Mouse (Mus musculus): ENCODE results near the gene Spire2. TPM values are rescaled to one million over a fixed set of nuclear protein-coding genes. Genes with fewer than 3 reads are reported as not detected.

The Spire2 gene
- polyA plus RNA-seq, 1 experiment from 2014 or later, result 1.6 TPM

DNA sequence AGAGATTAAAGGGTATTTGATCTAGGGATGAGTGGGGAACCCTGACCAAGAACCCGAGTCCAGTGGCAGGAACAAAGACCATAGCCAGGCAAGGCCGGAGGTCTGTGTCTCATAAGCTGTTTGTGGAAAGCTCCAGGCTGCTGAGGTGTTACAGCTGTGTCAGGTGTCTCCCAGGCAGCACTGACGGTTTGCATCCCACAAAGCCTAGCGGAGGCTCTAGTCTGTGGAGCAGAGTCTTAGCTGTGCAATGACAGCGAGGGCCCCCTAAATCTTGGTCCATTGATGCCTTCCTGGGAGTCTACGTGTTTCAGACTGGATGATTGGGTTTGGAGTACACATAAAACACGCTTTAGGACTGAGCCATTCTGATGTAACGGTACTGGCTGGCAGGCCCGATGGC is 69.4 kb downstream of the Spire2 start:
- Histone ChIP-seq H3K27me3 (replicated peaks; ENCODE audit: insufficient read depth, low read length) (no peaks in the 10 kb centered on the region), H3K4me3 (ENCODE audit: low read depth, low read length) (no peak overlapping the region), H3K27ac (ENCODE audit: low read length) (no peak overlapping the region), H3K4me1 (ENCODE audit: insufficient read depth, low read depth, low read length) (no peaks in the 10 kb centered on the region), H3K9ac (replicated peaks; ENCODE audit: low read depth) (no peak overlapping the region), H3K36me3 (ENCODE audit: insufficient read depth, low read length) (peaks cover 21% of the 10 kb centered on the region; the same call in 1 of the 2 replicates), H3K9me3 (ENCODE audit: low read length) (no peaks in the 10 kb centered on the region), H3K4me2 (replicated peaks; ENCODE audit: low read depth, low read length) (no peak overlapping the region)
- DNase-seq (ENCODE audit: low spot score) (no peak), ATAC-seq (no peak)
- WGBS, result 92% methylated on average over 9 of the region's 9 CpGs
- TF ChIP-seq EP300 (IDR thresholded peaks at IDR 0.05) (no peak), CTCF (IDR thresholded peaks at IDR 0.05) (no peak)

DNA sequence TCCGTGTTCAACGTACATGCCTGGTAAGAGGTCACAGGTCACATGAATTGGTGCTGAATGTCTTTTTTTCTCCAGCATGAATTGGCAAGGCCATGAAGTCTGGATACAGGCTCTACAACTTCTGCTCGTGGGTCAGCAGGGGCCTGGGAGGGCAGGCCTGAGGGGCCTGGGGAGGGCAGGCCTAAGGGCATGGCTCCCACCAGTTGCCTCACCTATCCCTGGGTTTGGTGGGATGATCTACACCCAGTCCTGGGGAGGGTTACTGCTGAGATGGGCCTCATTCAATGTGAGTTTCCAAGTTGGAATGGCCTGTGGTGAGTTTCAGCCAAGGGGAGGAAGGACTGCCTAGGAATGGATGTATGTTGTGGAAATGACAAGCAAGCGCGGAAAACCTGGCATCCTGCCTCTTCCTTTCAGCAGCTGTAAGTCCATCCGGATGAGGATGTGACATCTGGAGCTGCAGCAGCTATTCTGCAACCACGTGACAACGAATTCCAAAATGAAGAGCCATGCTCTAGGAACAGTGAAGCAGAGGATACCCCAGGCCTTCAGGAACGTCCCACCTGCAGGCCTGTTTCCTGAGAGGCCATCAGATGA is 70.3 kb downstream of the Spire2 start:
- Histone ChIP-seq H3K9ac (replicated peaks; ENCODE audit: low read depth) (no peak overlapping the region), H3K27me3 (replicated peaks; ENCODE audit: insufficient read depth, low read length) (no peaks in the 10 kb centered on the region), H3K4me3 (ENCODE audit: low read depth, low read length) (no peak overlapping the region), H3K27ac (ENCODE audit: low read length) (no peak overlapping the region), H3K4me1 (ENCODE audit: insufficient read depth, low read depth, low read length) (no peaks in the 10 kb centered on the region), H3K4me2 (replicated peaks; ENCODE audit: low read depth, low read length) (no peak overlapping the region), H3K36me3 (ENCODE audit: insufficient read depth, low read length) (peaks cover 21% of the 10 kb centered on the region; the same call in 1 of the 2 replicates), H3K9me3 (ENCODE audit: low read length) (no peaks in the 10 kb centered on the region)
- no peak for TF ChIP-seq EP300 (IDR thresholded peaks at IDR 0.05)
- TF ChIP-seq CTCF (IDR thresholded peaks at IDR 0.05), result no peak
- 71% methylated on average over 9 of the region's 9 CpGs for WGBS
- DNase-seq (ENCODE audit: low spot score) (no peak), ATAC-seq (no peak)

DNA sequence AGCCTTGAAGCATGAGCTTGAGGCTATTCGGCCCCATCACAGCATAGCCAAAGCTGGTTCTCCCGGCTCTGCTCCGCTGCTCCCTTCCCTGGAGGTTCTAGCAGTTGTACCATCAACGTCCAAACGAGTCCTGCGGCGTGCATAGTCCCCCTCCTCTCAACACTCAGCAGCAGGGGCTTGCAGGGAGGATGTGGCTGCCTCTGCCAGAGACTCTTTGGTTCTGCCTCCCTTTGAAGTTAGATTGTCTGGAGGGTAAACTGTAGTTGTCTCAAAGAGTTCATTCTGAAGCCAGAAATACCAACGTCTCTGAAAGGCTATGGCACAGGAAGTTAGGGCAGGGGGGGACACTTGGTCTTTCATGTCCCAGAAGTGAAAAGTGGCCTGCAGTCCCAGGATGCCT is 72.0 kb downstream of the Spire2 start:
- DNase-seq (ENCODE audit: low spot score), result no peak
- Histone ChIP-seq H3K4me2 (replicated peaks; ENCODE audit: low read depth, low read length) (no peak overlapping the region), H3K4me3 (ENCODE audit: low read depth, low read length) (no peak overlapping the region), H3K9ac (replicated peaks; ENCODE audit: low read depth) (no peak overlapping the region), H3K36me3 (ENCODE audit: insufficient read depth, low read length) (peaks cover 6% of the 10 kb centered on the region; the same call in 1 of the 2 replicates), H3K27me3 (replicated peaks; ENCODE audit: insufficient read depth, low read length) (0 out of 2 replicates have a peak, but pooled peaks cover under 1% of the 10 kb centered on the region), H3K9me3 (ENCODE audit: low read length) (no peaks in the 10 kb centered on the region), H3K27ac (ENCODE audit: low read length) (no peak overlapping the region), H3K4me1 (ENCODE audit: insufficient read depth, low read depth, low read length) (no peaks in the 10 kb centered on the region)
- TF ChIP-seq EP300 (IDR thresholded peaks at IDR 0.05) (no peak), CTCF (IDR thresholded peaks at IDR 0.05) (no peak)
- WGBS, result 51% methylated on average over 8 of the region's 8 CpGs
- ATAC-seq, result no peak

DNA sequence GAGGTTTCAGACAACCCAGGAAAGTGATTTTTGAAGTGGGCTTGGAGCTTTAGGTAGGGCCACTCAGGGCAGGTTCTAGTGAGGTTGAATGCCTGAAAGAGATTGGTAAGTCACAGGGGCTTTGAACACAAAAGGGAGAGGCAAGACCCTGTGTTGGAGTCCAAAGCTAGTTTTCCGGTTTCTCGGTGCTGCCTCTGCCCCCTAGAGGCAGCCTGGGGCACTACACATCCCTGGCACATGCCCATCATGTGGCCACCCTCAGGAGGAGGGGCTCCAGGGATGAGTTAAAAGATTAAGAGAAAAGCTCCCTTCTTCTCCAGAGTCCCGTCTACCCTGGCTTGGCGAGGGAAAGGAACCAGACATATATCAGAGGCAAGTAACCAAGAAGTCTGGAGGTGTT is 74.3 kb downstream of the Spire2 start, which contains the start of gene Mc1r:
TSS of gene Mc1r (plus strand) at position 322 of the 400 bp plus-strand sequence.
- WGBS, result 6% methylated on average over 4 of the region's 4 CpGs
- peak; percentile 17; the same call in 1 of the 2 replicates for ATAC-seq
- DNase-seq (ENCODE audit: low spot score), result peak; percentile 62

DNA sequence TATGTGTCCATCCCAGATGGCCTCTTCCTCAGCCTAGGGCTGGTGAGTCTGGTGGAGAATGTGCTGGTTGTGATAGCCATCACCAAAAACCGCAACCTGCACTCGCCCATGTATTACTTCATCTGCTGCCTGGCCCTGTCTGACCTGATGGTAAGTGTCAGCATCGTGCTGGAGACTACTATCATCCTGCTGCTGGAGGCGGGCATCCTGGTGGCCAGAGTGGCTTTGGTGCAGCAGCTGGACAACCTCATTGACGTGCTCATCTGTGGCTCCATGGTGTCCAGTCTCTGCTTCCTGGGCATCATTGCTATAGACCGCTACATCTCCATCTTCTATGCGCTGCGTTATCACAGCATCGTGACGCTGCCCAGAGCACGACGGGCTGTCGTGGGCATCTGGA is 75.1 kb downstream of the Spire2 start:
- no peaks in the 10 kb centered on the region for H3K9me3 ChIP-seq (ENCODE audit: low read length)
- ATAC-seq, result no peak
- TF ChIP-seq CTCF (IDR thresholded peaks at IDR 0.05), result no peak
- no peak for TF ChIP-seq EP300 (IDR thresholded peaks at IDR 0.05)
- no peaks in the 10 kb centered on the region for H3K4me1 ChIP-seq (ENCODE audit: insufficient read depth, low read depth, low read length)
- H3K4me3 ChIP-seq (ENCODE audit: low read depth, low read length), result no peak overlapping the region
- no peak overlapping the region for H3K27ac ChIP-seq (ENCODE audit: low read length)
- H3K9ac ChIP-seq (replicated peaks; ENCODE audit: low read depth), result no peak overlapping the region
- H3K36me3 ChIP-seq (ENCODE audit: insufficient read depth, low read length), result no peaks in the 10 kb centered on the region
- DNase-seq (ENCODE audit: low spot score), result no peak
- no peak overlapping the region for H3K4me2 ChIP-seq (replicated peaks; ENCODE audit: low read depth, low read length)
- WGBS, result 81% methylated on average over 13 of the region's 13 CpGs
- H3K27me3 ChIP-seq (replicated peaks; ENCODE audit: insufficient read depth, low read length), result peaks cover 26% of the 10 kb centered on the region

More for the DNA sequence above, 74.3 kb downstream of the Spire2 start, which contains the start of gene Mc1r:
- H3K4me2 ChIP-seq (replicated peaks; ENCODE audit: low read depth, low read length), result no peak within 1 kb of the TSS
- H3K9me3 ChIP-seq (ENCODE audit: low read length), result no peaks in the 10 kb centered on the region
- 0 out of 2 replicates have a peak, but pooled peaks cover 5% of the 10 kb centered on the region for H3K36me3 ChIP-seq (ENCODE audit: insufficient read depth, low read length)
- H3K4me1 ChIP-seq (ENCODE audit: insufficient read depth, low read depth, low read length), result no peaks in the 10 kb centered on the region
- no peak within 1 kb of the TSS for H3K4me3 ChIP-seq (ENCODE audit: low read depth, low read length)
- TF ChIP-seq CTCF (IDR thresholded peaks at IDR 0.05) (peak; percentile 82), EP300 (IDR thresholded peaks at IDR 0.05) (no peak)
- peaks cover 22% of the 10 kb centered on the region for H3K27me3 ChIP-seq (replicated peaks; ENCODE audit: insufficient read depth, low read length)
- no peak within 1 kb of the TSS for H3K27ac ChIP-seq (ENCODE audit: low read length)
- no peak within 1 kb of the TSS for H3K9ac ChIP-seq (replicated peaks; ENCODE audit: low read depth)

DNA sequence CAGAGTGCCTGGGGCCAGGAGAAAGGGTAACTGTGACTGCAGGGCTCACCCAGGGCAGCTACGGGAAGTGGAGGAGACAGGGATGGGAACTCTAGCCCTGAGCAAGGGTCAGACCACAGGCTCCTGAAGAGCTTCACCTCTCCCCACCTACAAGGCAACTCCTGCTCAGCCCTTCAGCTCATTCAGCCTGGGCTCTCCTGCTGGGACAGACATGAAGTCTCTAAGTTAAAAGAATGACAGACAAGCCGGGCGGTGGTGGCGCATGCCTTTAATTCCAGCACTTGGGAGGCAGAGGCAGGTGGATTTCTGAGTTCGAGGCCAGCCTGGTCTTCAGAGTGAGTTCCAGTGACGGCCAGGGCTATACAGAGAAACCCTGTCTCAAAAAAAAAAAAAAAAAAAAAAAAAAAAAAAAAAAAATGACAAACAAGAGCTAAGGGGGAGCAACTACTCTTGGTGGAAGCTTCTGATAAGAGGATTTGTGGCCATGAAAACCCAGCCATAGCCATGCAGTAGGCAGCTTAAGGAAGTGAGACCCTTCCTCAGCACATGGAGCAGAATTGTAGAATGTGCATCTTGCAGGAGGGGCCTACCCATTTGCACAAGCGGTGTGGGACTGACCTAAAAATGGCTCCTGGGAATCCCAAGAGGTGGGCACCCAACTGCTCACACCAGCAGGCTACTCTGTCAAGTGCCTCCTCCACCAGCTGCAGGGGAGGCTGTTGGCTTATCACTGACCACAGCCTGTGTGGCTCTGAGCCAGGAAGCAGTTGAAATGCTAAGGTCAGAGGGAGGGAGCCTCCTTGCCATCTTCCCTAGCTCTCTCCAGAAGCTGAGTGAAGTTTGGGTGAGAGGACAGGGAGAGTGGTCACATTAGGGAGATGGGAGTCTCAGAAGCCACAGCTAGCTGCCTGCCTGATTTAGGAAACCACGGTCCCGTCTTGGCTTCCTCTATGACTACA is 76.4 kb downstream of the Spire2 start:
- Histone ChIP-seq H3K27me3 (replicated peaks; ENCODE audit: insufficient read depth, low read length) (peaks cover 32% of the 10 kb centered on the region), H3K27ac (ENCODE audit: low read length) (no peak overlapping the region), H3K4me2 (replicated peaks; ENCODE audit: low read depth, low read length) (no peak overlapping the region), H3K4me1 (ENCODE audit: insufficient read depth, low read depth, low read length) (no peaks in the 10 kb centered on the region), H3K36me3 (ENCODE audit: insufficient read depth, low read length) (no peaks in the 10 kb centered on the region), H3K9me3 (ENCODE audit: low read length) (no peaks in the 10 kb centered on the region), H3K9ac (replicated peaks; ENCODE audit: low read depth) (no peak overlapping the region), H3K4me3 (ENCODE audit: low read depth, low read length) (no peak overlapping the region)
- no peak for TF ChIP-seq EP300 (IDR thresholded peaks at IDR 0.05)
- no peak for TF ChIP-seq CTCF (IDR thresholded peaks at IDR 0.05)
- ATAC-seq (no peak), DNase-seq (ENCODE audit: low spot score) (no peak)
- 67% methylated on average over 9 of the region's 9 CpGs for WGBS
